Mouse (Mus musculus) left cerebral cortex, adult 2 months (tissue): ENCODE measurements around the gene Cd36. TPM values are rescaled to one million over a fixed set of nuclear protein-coding genes. Genes with fewer than 3 reads are reported as not detected.

ENCODE experiments used
- DNase-seq, 2 experiments: peaks; one replicate each; pipeline ENCODE4 v3.0.0; 2021 to 2022; ENCODE audit warnings: low spot score in 2 of 2, mixed read lengths in 1 of 2; ENCODE audit errors: extremely low spot score in 1 of 2
- H3K27ac ChIP-seq: fragments of 200-600 bp; 2 replicates; pipeline ENCODE4 v1.8.1; 2022
- H3K4me3 ChIP-seq: fragments of 200-600 bp; 2 replicates; pipeline ENCODE4 v1.8.1; 2022
- CTCF ChIP-seq: fragments of 200-600 bp; IDR thresholded peaks from 2 replicates; pipeline ENCODE4 v1.8.1; 2022; ENCODE audit warnings: antibody characterized with exemption, mild to moderate bottlenecking, moderate library complexity
- intact Hi-C: fragments of 180-260 bp; cut with DNase I; formaldehyde crosslinking; loops from one replicate; pipeline ENCODE4 v1.15.1; 2025
- total RNA-seq, 2 experiments: library from RNA; stranded (reverse); gene quantifications; 2 replicates each; pipeline ENCODE4 v1.2.3; 2021

Gene Cd36
- total RNA-seq, 2 experiments from 2014 or later: 3.0 to 4.1 TPM

- TF ChIP-seq CTCF: no peak
- intact Hi-C loops: no loop called here
- DNase-seq: no peak
- Histone ChIP-seq H3K27ac (no peak overlapping the region), H3K4me3 (no peak overlapping the region)
Measured at GRCm38 (mm10) chr5:17886377-17886776, 2.2 kb downstream of the Cd36 start.

- Histone ChIP-seq H3K4me3 (no peak overlapping the region), H3K27ac (no peak overlapping the region)
- DNase-seq: no peak
- no peak for TF ChIP-seq CTCF
- intact Hi-C loops: no loop called here
Measured at GRCm38 (mm10) chr5:17883357-17883875, 5.2 kb downstream of the Cd36 start.

DNA sequence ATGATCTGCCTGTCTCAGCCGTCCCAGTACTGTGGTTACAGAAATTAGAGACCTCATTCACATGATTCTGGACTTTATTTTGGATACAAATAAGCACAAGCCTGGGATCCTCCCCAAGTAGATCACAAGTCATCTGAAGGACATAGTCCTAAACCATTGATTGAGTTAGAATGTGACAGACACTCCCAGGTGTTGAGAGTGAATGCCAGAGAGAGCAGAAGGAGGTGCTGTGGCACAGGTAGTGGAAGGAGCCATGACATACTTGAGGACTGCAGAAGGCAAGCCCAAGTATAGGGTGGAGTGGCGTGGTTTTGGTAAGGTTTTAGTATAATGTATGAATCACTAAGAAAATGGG is 7.1 kb downstream of the Cd36 start:
- Histone ChIP-seq H3K27ac (no peak overlapping the region), H3K4me3 (no peak overlapping the region)
- TF ChIP-seq CTCF: no peak
- intact Hi-C loops: no loop called here
- no peak for DNase-seq

GRCm38 (mm10) chr5:17880799-17881541 is 7.6 kb downstream of the Cd36 start:
- H3K4me3 ChIP-seq: no peak overlapping the region
- TF ChIP-seq CTCF: no peak
- no peak for DNase-seq
- intact Hi-C loops: no loop called here
- no peak overlapping the region for H3K27ac ChIP-seq

GRCm38 (mm10) chr5:17879924-17880323 is 8.7 kb downstream of the Cd36 start:
- no peak for DNase-seq
- no peak for TF ChIP-seq CTCF
- intact Hi-C loops: no loop called here
- no peak overlapping the region for H3K4me3 ChIP-seq
- no peak overlapping the region for H3K27ac ChIP-seq

DNA sequence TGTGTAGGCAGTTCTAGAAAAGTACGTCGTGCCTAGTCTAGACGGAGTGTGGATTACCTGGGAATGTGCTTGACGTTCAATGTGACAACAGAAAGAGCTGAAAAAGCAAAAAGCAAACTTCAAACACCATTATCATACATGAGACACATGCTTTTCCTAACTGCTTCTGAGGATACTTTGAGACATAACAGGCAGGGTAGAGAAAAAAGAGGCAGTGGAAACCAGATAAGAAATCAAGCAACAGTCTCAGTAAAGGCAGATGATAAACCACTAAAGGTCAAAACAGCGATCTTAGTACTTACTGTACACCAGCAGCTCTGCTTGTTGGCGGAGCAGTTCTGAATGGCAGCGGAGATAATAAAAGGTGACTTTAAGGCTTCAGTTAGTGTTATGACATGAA is 11.6 kb downstream of the Cd36 start:
- intact Hi-C loops: no loop called here
- TF ChIP-seq CTCF: no peak
- H3K27ac ChIP-seq: no peak overlapping the region
- no peak overlapping the region for H3K4me3 ChIP-seq
- no peak for DNase-seq

- no peak overlapping the region for H3K27ac ChIP-seq
- no peak for TF ChIP-seq CTCF
- intact Hi-C loops: no loop called here
- DNase-seq: no peak
- H3K4me3 ChIP-seq: no peak overlapping the region
Measured at GRCm38 (mm10) chr5:17876637-17877036, 12.0 kb downstream of the Cd36 start.

- no peak overlapping the region for H3K4me3 ChIP-seq
- intact Hi-C loops: no loop called here
- TF ChIP-seq CTCF: no peak
Measured at GRCm38 (mm10) chr5:17874335-17874734, 14.3 kb downstream of the Cd36 start.

DNA sequence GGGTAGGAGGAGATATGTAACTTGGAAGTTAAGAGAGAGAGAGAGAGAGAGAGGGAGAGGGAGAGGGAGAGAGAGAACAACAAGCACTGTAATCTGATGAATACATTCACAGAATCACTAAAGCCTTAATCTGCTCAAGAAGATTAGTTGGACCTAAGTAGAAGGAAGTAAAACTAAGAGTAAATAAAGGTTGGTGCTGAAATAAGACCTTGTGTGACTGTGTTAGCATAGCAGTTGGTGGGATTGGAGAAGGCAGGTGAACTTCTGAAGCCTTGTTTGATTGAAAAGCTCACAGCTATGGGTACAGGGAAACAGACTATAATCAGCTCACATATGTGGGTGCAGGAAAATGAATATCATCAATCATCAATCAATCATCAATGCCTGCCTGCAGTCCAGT is 23.2 kb downstream of the Cd36 start:
- no peak for DNase-seq
- Histone ChIP-seq H3K27ac (no peak overlapping the region), H3K4me3 (no peak overlapping the region)
- no peak for TF ChIP-seq CTCF
- intact Hi-C loops: no loop called here

More at GRCm38 (mm10) chr5:17874335-17874734, 14.3 kb downstream of the Cd36 start:
- no peak for DNase-seq
- no peak overlapping the region for H3K27ac ChIP-seq

GRCm38 (mm10) chr5:17863085-17863484 is 25.5 kb downstream of the Cd36 start:
- H3K27ac ChIP-seq: no peak overlapping the region
- no peak for TF ChIP-seq CTCF
- no peak overlapping the region for H3K4me3 ChIP-seq
- intact Hi-C loops: no loop called here
- no peak for DNase-seq

GRCm38 (mm10) chr5:17858399-17858798 is 30.2 kb downstream of the Cd36 start:
- intact Hi-C loops: no loop called here
- no peak for DNase-seq
- TF ChIP-seq CTCF: no peak

DNA sequence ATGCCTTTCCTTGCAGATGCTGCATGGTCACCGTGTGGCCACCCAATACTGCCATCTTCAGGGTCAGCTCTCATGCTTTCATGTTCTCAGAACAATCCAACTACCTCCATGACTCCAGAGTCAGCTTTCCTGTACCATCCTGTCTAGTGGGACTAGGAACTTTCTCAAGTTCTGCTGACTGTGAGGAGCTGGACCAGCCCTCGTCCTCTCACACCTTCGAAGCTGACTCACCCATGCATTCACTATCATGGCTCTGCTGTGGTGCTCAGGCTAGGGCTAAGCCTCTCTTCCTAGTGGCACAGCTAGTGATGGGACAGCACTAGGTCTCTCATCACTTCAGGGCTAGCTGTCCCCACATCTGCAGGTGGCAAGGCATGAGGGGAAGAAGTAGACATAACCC is 30.7 kb downstream of the Cd36 start:
- intact Hi-C loops: no loop called here
- DNase-seq: no peak
- TF ChIP-seq CTCF: no peak
- no peak overlapping the region for H3K27ac ChIP-seq
- no peak overlapping the region for H3K4me3 ChIP-seq

More at GRCm38 (mm10) chr5:17858399-17858798, 30.2 kb downstream of the Cd36 start:
- H3K27ac ChIP-seq: no peak overlapping the region
- H3K4me3 ChIP-seq: no peak overlapping the region

DNA sequence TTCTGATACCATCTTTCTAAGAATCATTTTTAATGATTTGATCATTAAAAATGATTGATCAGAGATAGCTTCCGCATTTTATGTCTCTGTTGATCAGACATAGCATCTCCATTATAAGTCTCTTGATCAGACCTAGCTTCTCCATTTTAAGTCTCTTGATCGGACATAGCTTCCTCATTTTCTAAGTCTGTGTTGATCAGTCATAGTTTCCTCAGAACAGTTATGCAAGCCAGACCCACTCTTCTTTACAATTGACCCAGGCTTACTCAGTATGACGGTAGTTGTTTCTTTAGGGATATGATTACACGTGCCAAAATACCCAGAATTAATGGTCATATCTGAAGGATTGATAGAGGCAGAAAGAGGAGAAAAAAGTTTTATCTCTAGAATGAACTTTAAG is 31.3 kb downstream of the Cd36 start:
- H3K27ac ChIP-seq: no peak overlapping the region
- TF ChIP-seq CTCF: no peak
- intact Hi-C loops: no loop called here
- DNase-seq: no peak
- no peak overlapping the region for H3K4me3 ChIP-seq
